Mouse (Mus musculus): Measurements from ENCODE around the gene 1110008P14Rik.
A peak's percentile ranks its signal among the peaks of the same experiment; 100 is the strongest.

GRCm38 (mm10) chr2:32362817-32363340 lies 18.9 kb downstream of the 1110008P14Rik start:
- peak; percentile 83 for TF ChIP-seq CTCF (IDR thresholded peaks at IDR 0.05; ENCODE audit: low read depth)
- no peak for TF ChIP-seq EP300 (IDR thresholded peaks at IDR 0.05; ENCODE audit: low read depth)
